Mouse (Mus musculus) heart, embryonic 11.5 days (tissue): Measurements from ENCODE around the gene Fam118b. TPM values are rescaled to one million over a fixed set of nuclear protein-coding genes. Genes with fewer than 3 reads are reported as not detected.

ENCODE experiments used
- ATAC-seq: fragments of 200-750 bp; cut with Nextera tagmentation; replicated peaks from 2 replicates; pipeline ENCODE4 v1.8.0; 2017; ENCODE audit warnings: moderate library complexity; ENCODE audit not compliant: insufficient number of reproducible peaks, low FRiP score, low TSS enrichment
- H3K27ac ChIP-seq: fragments of 300-500 bp; sonication (generic); 2 replicates; pipeline ENCODE4 v1.5.1; 2014; ENCODE audit warnings: mild to moderate bottlenecking, low read depth, low read length
- H3K27me3 ChIP-seq: fragments of 300-500 bp; sonication (generic); 2 replicates; pipeline ENCODE4 v1.6.1; 2014; ENCODE audit warnings: mild to moderate bottlenecking, low read length, mixed read lengths; ENCODE audit not compliant: control insufficient read depth, insufficient read depth
- H3K36me3 ChIP-seq: fragments of 300-500 bp; sonication (generic); 2 replicates; pipeline ENCODE4 v1.6.1; 2014; ENCODE audit warnings: mild to moderate bottlenecking, low read length, moderate library complexity, mixed read lengths; ENCODE audit not compliant: control insufficient read depth, insufficient read depth
- H3K4me1 ChIP-seq: fragments of 300-500 bp; sonication (generic); 2 replicates; pipeline ENCODE4 v1.6.1; 2014; ENCODE audit warnings: low read length; ENCODE audit not compliant: control insufficient read depth, insufficient read depth
- H3K4me2 ChIP-seq: fragments of 300-500 bp; sonication (generic); 2 replicates; pipeline ENCODE4 v1.6.1; 2014; ENCODE audit warnings: mild to moderate bottlenecking, moderate library complexity
- H3K4me3 ChIP-seq: fragments of 300-500 bp; sonication (generic); 2 replicates; pipeline ENCODE4 v1.5.1; 2014; ENCODE audit warnings: low read depth, low read length
- H3K9ac ChIP-seq: fragments of 300-500 bp; sonication (generic); 2 replicates; pipeline ENCODE4 v1.6.1; 2014; ENCODE audit warnings: mild to moderate bottlenecking, low read depth, low read length, moderate library complexity
- H3K9me3 ChIP-seq: fragments of 300-500 bp; sonication (generic); replicated peaks from 2 replicates; pipeline ENCODE4 v1.6.1; 2016; ENCODE audit warnings: low read length; ENCODE audit not compliant: control insufficient read depth
- WGBS: fragments of 180-500 bp; shearing (Covaris S2); extraction: QIAGEN DNeasy Blood & Tissue Kit; methylation state at CpG from one replicate; pipeline ENCODE4 v1.1.7; 2014; ENCODE audit not compliant: insufficient replicate concordance; 5-methylcytosine and 5-hydroxymethylcytosine counted together
- polyA plus RNA-seq: library from polyadenylated mRNA; unstranded; fragments of >200 nt; fragmentation: Nextera tagmentation; extraction: Ambion mirVana; gene quantifications from 2 replicates; pipeline ENCODE4 v1.2.1, GENCODE M21; 2014

The Fam118b gene
- polyA plus RNA-seq, 1 experiment from 2014 or later, result 27.3 TPM

DNA sequence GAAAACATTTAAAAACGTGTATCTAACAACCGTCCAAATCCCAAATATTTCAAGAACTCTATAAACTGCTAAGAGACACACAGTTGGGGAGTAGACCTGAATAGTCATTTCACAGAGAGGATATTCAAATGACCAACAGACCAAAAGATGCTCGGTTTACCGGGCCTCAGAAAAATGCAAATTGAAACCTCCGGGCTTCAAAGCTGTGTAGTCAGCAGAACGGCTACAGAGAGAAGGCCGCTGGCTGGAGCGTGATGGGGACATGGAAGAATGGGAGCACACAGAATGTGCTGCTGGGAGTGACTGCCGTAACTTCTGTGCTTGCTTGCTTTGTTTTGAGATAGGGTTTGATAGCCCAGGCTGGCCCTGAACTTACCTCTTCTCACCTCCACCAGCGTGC is 69.3 kb downstream of the Fam118b start:
- H3K9ac ChIP-seq, result no peak overlapping the region
- H3K4me2 ChIP-seq, result no peak overlapping the region

DNA sequence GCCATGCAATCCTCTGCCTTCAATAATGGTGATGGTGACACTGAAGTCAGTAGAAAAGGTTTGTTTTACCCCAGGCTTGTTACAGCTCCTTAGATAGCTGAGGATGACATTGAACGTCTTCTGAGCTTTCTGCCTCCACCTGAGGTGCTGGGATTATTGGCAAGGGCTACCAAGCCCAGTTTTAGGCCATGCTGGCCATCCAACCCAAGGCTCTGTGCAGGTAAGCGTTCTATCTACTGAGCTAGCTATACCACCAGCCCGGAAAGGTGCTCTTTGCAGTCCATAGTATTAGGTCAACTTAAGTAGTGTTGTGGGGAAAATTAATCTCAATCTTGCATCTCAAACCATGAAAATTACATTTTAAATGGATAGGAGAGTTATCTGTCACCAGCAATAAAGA is 70.0 kb downstream of the Fam118b start:
- Histone ChIP-seq H3K9me3 (no peaks in the 10 kb centered on the region), H3K9ac (no peak overlapping the region), H3K4me2 (no peak overlapping the region), H3K4me1 (peaks cover 8% of the 10 kb centered on the region; the same call in 1 of the 2 replicates), H3K27ac (no peak overlapping the region), H3K4me3 (no peak overlapping the region), H3K27me3 (no peaks in the 10 kb centered on the region), H3K36me3 (no peaks in the 10 kb centered on the region)
- 86% methylated on average over 3 of the region's 3 CpGs for WGBS
- ATAC-seq, result no peak

More for the DNA sequence above, 69.3 kb downstream of the Fam118b start:
- H3K27me3 ChIP-seq, result no peaks in the 10 kb centered on the region
- no peaks in the 10 kb centered on the region for H3K9me3 ChIP-seq
- no peak overlapping the region for H3K4me3 ChIP-seq
- 75% methylated on average over 10 of the region's 10 CpGs for WGBS
- no peak overlapping the region for H3K27ac ChIP-seq
- no peaks in the 10 kb centered on the region for H3K36me3 ChIP-seq
- H3K4me1 ChIP-seq, result peaks cover 12% of the 10 kb centered on the region; the same call in 1 of the 2 replicates
- no peak for ATAC-seq

DNA sequence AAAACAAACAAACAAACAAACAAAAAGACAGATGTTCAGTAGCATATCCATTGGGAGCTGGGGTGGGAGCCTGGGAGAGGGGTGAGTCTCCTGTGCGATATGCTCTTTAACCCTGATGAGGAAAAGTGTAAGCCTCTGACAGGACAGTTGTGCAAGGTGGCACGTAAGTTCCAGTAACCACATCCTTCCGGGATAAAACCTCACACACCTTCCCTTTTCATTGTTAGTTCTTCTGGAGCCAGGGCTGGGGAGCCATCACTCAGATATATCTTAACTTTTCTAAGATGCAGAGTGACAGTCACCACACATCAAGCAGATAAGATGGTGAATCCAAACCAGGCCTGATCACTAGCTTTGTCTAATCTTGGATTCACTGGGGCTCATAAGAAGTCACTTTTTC is 73.6 kb downstream of the Fam118b start:
- ATAC-seq, result no peak
- WGBS, result 88% methylated on average over 3 of the region's 3 CpGs

DNA sequence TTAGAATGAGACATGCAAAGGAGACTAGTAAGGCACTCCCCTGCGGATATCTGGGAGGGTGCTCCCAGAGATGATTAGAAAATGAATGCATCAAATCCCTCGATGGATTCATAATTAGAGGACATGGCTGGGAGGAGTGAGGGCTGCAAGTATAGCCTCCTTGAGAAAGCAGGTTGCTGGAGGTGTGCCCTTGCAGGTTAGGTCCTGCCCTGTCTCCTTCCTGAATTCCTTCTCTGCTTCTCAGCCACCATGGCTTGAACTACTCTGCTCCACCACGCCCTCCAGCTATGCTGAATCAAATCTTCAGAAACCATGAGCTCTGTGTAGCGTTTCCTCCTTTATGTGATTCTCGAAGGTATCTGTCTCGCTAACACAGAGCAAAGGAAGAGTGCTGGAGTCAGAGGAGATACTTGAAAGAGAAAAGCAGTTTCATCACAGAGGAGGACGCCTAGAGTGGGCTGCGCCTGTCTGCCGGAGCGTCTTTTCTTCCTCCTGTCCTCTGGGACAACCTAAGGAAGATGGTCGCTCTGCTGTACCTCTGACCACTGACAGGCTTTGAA is 74.5 kb downstream of the Fam118b start:
- Histone ChIP-seq H3K9ac (no peak overlapping the region), H3K36me3 (peaks cover 12% of the 10 kb centered on the region; the same call in 1 of the 2 replicates), H3K27ac (no peak overlapping the region), H3K27me3 (no peaks in the 10 kb centered on the region), H3K4me1 (no peaks in the 10 kb centered on the region), H3K9me3 (no peaks in the 10 kb centered on the region), H3K4me3 (no peak overlapping the region), H3K4me2 (no peak overlapping the region)
- no peak for ATAC-seq
- WGBS, result 77% methylated on average over 11 of the region's 11 CpGs

More for the DNA sequence above, 73.6 kb downstream of the Fam118b start:
- H3K9me3 ChIP-seq, result no peaks in the 10 kb centered on the region
- H3K4me1 ChIP-seq, result no peaks in the 10 kb centered on the region
- H3K4me3 ChIP-seq, result no peak overlapping the region
- H3K4me2 ChIP-seq, result no peak overlapping the region
- peaks cover 7% of the 10 kb centered on the region; the same call in 1 of the 2 replicates for H3K36me3 ChIP-seq
- no peak overlapping the region for H3K9ac ChIP-seq
- no peaks in the 10 kb centered on the region for H3K27me3 ChIP-seq
- H3K27ac ChIP-seq, result no peak overlapping the region

DNA sequence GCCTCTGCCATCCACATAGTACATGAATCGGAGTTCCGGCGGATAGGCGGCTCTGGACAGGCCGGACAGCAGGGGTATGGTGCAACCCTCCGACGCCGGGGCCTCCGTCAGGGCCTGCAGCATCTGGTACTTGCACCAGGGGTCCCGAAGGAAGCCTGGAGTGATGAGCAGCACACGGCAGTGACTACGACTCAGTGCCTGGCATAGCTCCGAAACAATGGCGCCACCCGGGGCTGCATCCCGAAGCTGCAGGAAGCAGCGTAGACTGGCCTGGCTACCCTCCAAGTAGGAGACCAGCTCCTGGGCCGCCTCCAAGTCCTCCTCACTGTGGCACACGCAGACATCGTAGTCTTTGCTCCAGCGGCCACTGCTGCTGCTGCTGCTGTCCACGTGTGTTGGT is 78.9 kb downstream of the Fam118b start:
- H3K4me1 ChIP-seq, result no peaks in the 10 kb centered on the region
- WGBS, result 78% methylated on average over 22 of the region's 22 CpGs
- H3K9ac ChIP-seq, result no peak overlapping the region
- no peaks in the 10 kb centered on the region for H3K27me3 ChIP-seq
- H3K9me3 ChIP-seq, result no peaks in the 10 kb centered on the region
- ATAC-seq, result no peak
- H3K4me3 ChIP-seq, result no peak overlapping the region
- no peak overlapping the region for H3K4me2 ChIP-seq
- peaks cover 14% of the 10 kb centered on the region; the same call in 1 of the 2 replicates for H3K36me3 ChIP-seq
- no peak overlapping the region for H3K27ac ChIP-seq

DNA sequence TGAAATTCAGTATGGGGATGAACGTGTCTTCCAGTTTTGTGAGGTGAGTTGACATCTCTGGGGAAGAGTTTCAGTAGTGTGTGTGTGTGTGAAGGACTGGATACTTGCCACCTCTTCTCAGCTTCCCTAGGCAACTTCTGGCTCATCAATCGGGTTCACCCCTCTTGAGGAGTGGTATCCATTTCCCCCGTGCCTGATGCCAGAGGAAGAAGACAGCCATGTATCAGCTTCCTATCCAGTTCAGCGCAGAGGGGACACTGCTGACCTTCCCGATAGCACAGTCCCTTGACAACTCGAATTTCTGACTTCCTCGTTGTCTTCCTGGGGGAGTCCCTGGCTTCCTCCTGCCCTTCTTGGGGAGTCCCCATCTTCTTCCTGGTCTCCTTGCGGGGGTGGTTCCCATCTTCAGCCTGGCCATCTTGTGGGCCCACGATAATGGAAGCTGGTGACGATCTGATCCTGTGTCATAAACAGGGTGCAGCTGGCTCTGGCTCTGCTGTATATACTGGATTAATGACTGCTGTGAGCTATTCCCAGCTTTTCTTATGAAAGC is 80.2 kb downstream of the Fam118b start:
- no peak overlapping the region for H3K4me2 ChIP-seq
- H3K27me3 ChIP-seq, result no peaks in the 10 kb centered on the region
- H3K36me3 ChIP-seq, result peaks cover 14% of the 10 kb centered on the region; the same call in 1 of the 2 replicates
- H3K27ac ChIP-seq, result no peak overlapping the region
- no peak overlapping the region for H3K9ac ChIP-seq
- no peak for ATAC-seq
- 84% methylated on average over 10 of the region's 10 CpGs for WGBS
- H3K4me3 ChIP-seq, result no peak overlapping the region
- no peaks in the 10 kb centered on the region for H3K4me1 ChIP-seq
- no peaks in the 10 kb centered on the region for H3K9me3 ChIP-seq

DNA sequence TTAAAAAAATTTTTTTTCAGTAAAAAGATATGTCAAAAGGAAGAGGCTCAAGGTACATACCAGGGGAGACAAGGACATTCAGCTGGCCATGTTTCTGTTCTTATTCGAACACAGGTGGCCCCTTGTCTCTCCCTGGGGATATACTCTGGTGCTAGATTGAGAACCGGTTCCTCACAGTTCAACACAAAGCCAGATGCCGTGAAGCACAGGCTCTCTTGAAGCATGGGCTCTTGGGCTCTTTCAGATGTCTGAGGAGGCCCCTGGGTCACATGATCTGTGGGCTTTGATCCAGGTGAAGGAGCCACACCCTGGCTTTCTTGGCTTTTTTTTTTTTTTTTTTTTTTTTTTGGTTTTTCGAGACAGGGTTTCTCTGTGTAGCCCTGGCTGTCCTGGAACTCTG is 81.2 kb downstream of the Fam118b start:
- H3K9ac ChIP-seq, result no peak overlapping the region
- peaks cover 14% of the 10 kb centered on the region; the same call in 1 of the 2 replicates for H3K36me3 ChIP-seq
- H3K27me3 ChIP-seq, result no peaks in the 10 kb centered on the region
- no peak overlapping the region for H3K4me3 ChIP-seq
- no peak overlapping the region for H3K4me2 ChIP-seq
- no peaks in the 10 kb centered on the region for H3K4me1 ChIP-seq
- no peak overlapping the region for H3K27ac ChIP-seq
- WGBS, result 82% methylated on average over 4 of the region's 4 CpGs
- H3K9me3 ChIP-seq, result no peaks in the 10 kb centered on the region
- ATAC-seq, result no peak

DNA sequence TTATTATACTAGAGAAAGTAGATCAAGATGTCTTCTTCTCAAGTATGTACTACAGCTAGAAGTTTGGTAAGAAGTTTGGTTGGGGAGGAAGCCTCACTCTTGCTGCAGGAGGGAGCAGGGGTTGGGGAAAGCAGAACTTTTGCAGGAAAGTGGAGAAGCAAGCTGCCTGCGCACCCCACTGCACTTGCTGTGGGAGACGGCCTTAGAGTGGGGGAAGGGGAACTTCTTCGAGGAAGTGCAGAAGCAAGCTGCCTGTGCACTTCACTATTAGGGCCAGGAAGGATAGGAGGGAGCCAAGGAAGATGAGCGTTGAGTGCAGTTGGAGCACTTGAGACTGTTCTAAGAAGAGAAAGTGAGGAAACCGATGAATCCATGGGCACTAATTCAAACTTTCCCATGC is 84.2 kb downstream of the Fam118b start:
- H3K36me3 ChIP-seq, result peaks cover 3% of the 10 kb centered on the region; the same call in 1 of the 2 replicates
- no peaks in the 10 kb centered on the region for H3K9me3 ChIP-seq
- no peak overlapping the region for H3K4me3 ChIP-seq
- H3K27me3 ChIP-seq, result no peaks in the 10 kb centered on the region
- no peak overlapping the region for H3K4me2 ChIP-seq
- no peaks in the 10 kb centered on the region for H3K4me1 ChIP-seq
- H3K27ac ChIP-seq, result no peak overlapping the region
- no peak for ATAC-seq
- 56% methylated on average over 5 of the region's 5 CpGs for WGBS
- H3K9ac ChIP-seq, result no peak overlapping the region

DNA sequence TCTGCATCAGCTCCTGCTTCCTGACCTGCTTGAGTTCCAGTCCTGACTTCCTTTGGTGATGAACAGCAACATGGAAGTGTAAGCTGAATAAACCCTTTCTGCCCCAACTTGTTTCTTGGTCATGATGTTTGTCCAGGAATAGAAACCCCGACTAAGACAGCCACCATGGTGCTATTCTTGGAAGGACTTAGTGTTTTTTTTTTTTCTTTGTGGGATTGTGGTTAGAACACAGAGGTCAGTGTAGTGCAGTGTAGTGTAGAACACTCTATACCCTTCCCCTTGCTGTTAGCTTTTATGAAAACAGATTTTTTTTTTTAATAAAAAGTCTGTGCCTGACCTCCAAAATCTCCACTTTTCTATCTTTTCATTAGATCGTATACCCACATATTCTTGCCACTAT is 84.8 kb downstream of the Fam118b start:
- Histone ChIP-seq H3K4me2 (no peak overlapping the region), H3K36me3 (0 out of 2 replicates have a peak, but pooled peaks cover 2% of the 10 kb centered on the region), H3K9me3 (no peaks in the 10 kb centered on the region), H3K4me3 (no peak overlapping the region), H3K4me1 (no peaks in the 10 kb centered on the region), H3K27ac (no peak overlapping the region), H3K9ac (no peak overlapping the region), H3K27me3 (no peaks in the 10 kb centered on the region)
- 58% methylated on average over 2 of the region's 2 CpGs for WGBS
- no peak for ATAC-seq
